Mouse (Mus musculus) spleen, adult 2 months (tissue): Measurements from ENCODE around the gene Ipmk.

Experiments
- CTCF ChIP-seq: fragments of 200-500 bp; IDR thresholded peaks from 2 replicates; pipeline ENCODE4 v1.5.1; 2011; ENCODE audit warnings: mild to moderate bottlenecking, inconsistent platforms; ENCODE audit not compliant: insufficient read depth, insufficient read length, insufficient replicate concordance; ENCODE audit errors: extremely low read depth
- POLR2A ChIP-seq: fragments of 200-500 bp; IDR thresholded peaks from 2 replicates; pipeline ENCODE4 v1.6.1; 2011; ENCODE audit warnings: low read depth, low read length, inconsistent platforms

DNA sequence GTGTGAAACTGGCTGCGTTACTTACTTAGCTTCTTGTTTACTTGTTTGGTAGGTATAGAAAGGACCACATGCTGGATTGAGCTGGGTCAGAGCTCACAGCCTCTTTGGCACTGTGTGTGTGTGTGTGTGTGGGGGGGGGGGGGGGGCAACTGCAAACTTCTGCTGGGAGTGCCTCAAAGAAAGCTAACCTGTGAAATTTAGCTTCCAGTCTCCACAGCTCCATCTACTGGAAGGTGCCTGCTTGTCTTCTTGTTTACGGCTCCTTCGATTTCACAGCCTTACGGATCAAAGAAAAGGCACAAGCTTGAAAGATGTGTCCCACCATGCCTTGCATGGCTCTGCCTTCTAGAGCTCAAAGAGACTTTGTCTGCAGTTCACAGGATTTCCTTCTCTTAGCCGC lies 45.1 kb upstream of the Ipmk start:
- TF ChIP-seq POLR2A (no peak), CTCF (no peak)
